ENCODE assay signal across 16 mouse cellular contexts in genomic region chr4:128227377-128228316, GRCm38 (mm10). TPM values are rescaled to one million over a fixed set of nuclear protein-coding genes. Genes with fewer than 3 reads are reported as not detected.
DNase-seq lines count a peak whose midpoint lies in the region; ATAC-seq and TF ChIP-seq lines count a peak whose summit lies in the region.
"Had no signal": no experiment of that assay in that cellular context is flagged by ENCODE, and none has a peak within 500 bp of the region (broad histone marks: within the 10 kb centered on the region; RNA-seq: fewer than 3 reads in every experiment).

No protein-coding gene starts in this region.

- TF ChIP-seq POLR2A in heart, adult 2 months (IDR thresholded peaks at IDR 0.05; ENCODE audit: insufficient read depth, low read depth, low read length): no peak

- 35% methylated on average over 13 of the region's 13 CpGs for WGBS in forebrain, embryonic 14.5 days
- WGBS in forebrain, embryonic 15.5 days: 33% methylated on average over 13 of the region's 13 CpGs
- 24% methylated on average over 13 of the region's 13 CpGs for WGBS in hindbrain, embryonic 15.5 days
- WGBS in neural tube, embryonic 14.5 days: 36% methylated on average over 13 of the region's 13 CpGs
- WGBS in heart, adult 2 months: 43% methylated on average over 13 of the region's 13 CpGs

- H3K9me3 ChIP-seq in forebrain, embryonic 14.5 days (replicated peaks; ENCODE audit: control insufficient read depth, low read length): no peaks in the 10 kb centered on the region
- no peaks in the 10 kb centered on the region for H3K9me3 ChIP-seq in forebrain, embryonic 15.5 days
- H3K9me3 ChIP-seq in hindbrain, embryonic 15.5 days: no peaks in the 10 kb centered on the region
- no peaks in the 10 kb centered on the region for H3K9me3 ChIP-seq in neural tube, embryonic 14.5 days (ENCODE audit: control insufficient read depth, low read length)
- H3K9me3 ChIP-seq: liver, embryonic 12.5 days had no signal

- no peaks in the 10 kb centered on the region for H3K27me3 ChIP-seq in forebrain, embryonic 14.5 days (replicated peaks; ENCODE audit: control insufficient read depth, insufficient read depth, low read length)
- no peaks in the 10 kb centered on the region for H3K27me3 ChIP-seq in forebrain, embryonic 15.5 days
- no peaks in the 10 kb centered on the region for H3K27me3 ChIP-seq in hindbrain, embryonic 15.5 days
- H3K27me3 ChIP-seq in neural tube, embryonic 14.5 days (ENCODE audit: control insufficient read depth, insufficient read depth, low read length): no peaks in the 10 kb centered on the region
- H3K27me3 ChIP-seq in heart, adult 2 months (ENCODE audit: control insufficient read depth, insufficient read depth, low read length): no peaks in the 10 kb centered on the region
- H3K27me3 ChIP-seq: liver, embryonic 12.5 days had no signal

- no peak overlapping the region for H3K27ac ChIP-seq in forebrain, embryonic 14.5 days (ENCODE audit: low read depth, low read length)
- no peak overlapping the region for H3K27ac ChIP-seq in forebrain, embryonic 15.5 days (replicated peaks)
- peak overlapping the region; percentile 47 for H3K27ac ChIP-seq in hindbrain, embryonic 15.5 days (replicated peaks)
- peak overlapping the region; percentile 10; the same call in 1 of the 2 replicates for H3K27ac ChIP-seq in neural tube, embryonic 14.5 days (ENCODE audit: low read depth, low read length)
- H3K27ac ChIP-seq in heart, adult 2 months: no peak overlapping the region
- H3K27ac ChIP-seq: liver, embryonic 12.5 days; macrophage had no signal

- H3K4me2 ChIP-seq in forebrain, embryonic 14.5 days (ENCODE audit: low read length): no peak overlapping the region
- H3K4me2 ChIP-seq in forebrain, embryonic 15.5 days (replicated peaks): no peak overlapping the region
- no peak overlapping the region for H3K4me2 ChIP-seq in hindbrain, embryonic 15.5 days
- no peak overlapping the region for H3K4me2 ChIP-seq in neural tube, embryonic 14.5 days (ENCODE audit: low read depth, low read length)
- H3K4me2 ChIP-seq: liver, embryonic 12.5 days had no signal

- no peak overlapping the region for H3K9ac ChIP-seq in forebrain, embryonic 14.5 days (ENCODE audit: low read length)
- H3K9ac ChIP-seq in forebrain, embryonic 15.5 days (replicated peaks): no peak overlapping the region
- no peak overlapping the region for H3K9ac ChIP-seq in hindbrain, embryonic 15.5 days
- no peak overlapping the region for H3K9ac ChIP-seq in neural tube, embryonic 14.5 days (replicated peaks; ENCODE audit: low read depth, low read length)
- no peak overlapping the region for H3K9ac ChIP-seq in heart, adult 2 months (ENCODE audit: low read depth, low read length)
- H3K9ac ChIP-seq: liver, embryonic 12.5 days had no signal

- no peak for DNase-seq in forebrain, embryonic 14.5 days (ENCODE audit: low spot score)
- DNase-seq in kidney, postnatal 14 days: peak; percentile 6
- DNase-seq in heart, adult 2 months: no peak
- no peak for DNase-seq in right cerebral cortex, postnatal 4 days
- no peak for DNase-seq in gastrocnemius, postnatal 14 days
- DNase-seq: cerebellum, postnatal 14 days; heart, adult 18-20 months; heart, postnatal 4 days had no signal

- H3K4me3 ChIP-seq in forebrain, embryonic 14.5 days (ENCODE audit: low read depth, low read length): no peak overlapping the region
- H3K4me3 ChIP-seq in forebrain, embryonic 15.5 days: no peak overlapping the region
- no peak overlapping the region for H3K4me3 ChIP-seq in hindbrain, embryonic 15.5 days
- no peak overlapping the region for H3K4me3 ChIP-seq in neural tube, embryonic 14.5 days (ENCODE audit: low read depth, low read length)
- H3K4me3 ChIP-seq in heart, adult 2 months: no peak overlapping the region
- H3K4me3 ChIP-seq: liver, embryonic 12.5 days had no signal

- peaks cover 6% of the 10 kb centered on the region; the same call in 1 of the 2 replicates for H3K4me1 ChIP-seq in forebrain, embryonic 14.5 days (ENCODE audit: control insufficient read depth, insufficient read depth, low read length)
- peaks cover 11% of the 10 kb centered on the region for H3K4me1 ChIP-seq in forebrain, embryonic 15.5 days
- H3K4me1 ChIP-seq in hindbrain, embryonic 15.5 days (replicated peaks): peaks cover 21% of the 10 kb centered on the region
- peaks cover 6% of the 10 kb centered on the region; the same call in 1 of the 2 replicates for H3K4me1 ChIP-seq in neural tube, embryonic 14.5 days (ENCODE audit: control insufficient read depth, insufficient read depth, low read length)
- no peaks in the 10 kb centered on the region for H3K4me1 ChIP-seq in heart, adult 2 months (ENCODE audit: control insufficient read depth, insufficient read depth, low read length)
- H3K4me1 ChIP-seq: liver, embryonic 12.5 days had no signal

- H3K79me2 ChIP-seq in heart, adult 2 months (replicated peaks; ENCODE audit: control insufficient read depth, insufficient read depth, low read length): no peaks in the 10 kb centered on the region

- intact Hi-C loops in heart, adult 2 months (cut with DNase I): no loop called here
- intact Hi-C loops in gastrocnemius, postnatal 14 days (cut with DNase I; ENCODE audit: low total_unique reads): no loop called here

- TF ChIP-seq EP300 in heart, adult 2 months (IDR thresholded peaks at IDR 0.05; ENCODE audit: insufficient read depth, low read depth, low read length): no peak

- H3K36me3 ChIP-seq in forebrain, embryonic 14.5 days (ENCODE audit: control insufficient read depth, insufficient read depth, low read length): no peaks in the 10 kb centered on the region
- H3K36me3 ChIP-seq in forebrain, embryonic 15.5 days: no peaks in the 10 kb centered on the region
- no peaks in the 10 kb centered on the region for H3K36me3 ChIP-seq in hindbrain, embryonic 15.5 days
- H3K36me3 ChIP-seq in neural tube, embryonic 14.5 days (ENCODE audit: control insufficient read depth, insufficient read depth, low read length): no peaks in the 10 kb centered on the region
- H3K36me3 ChIP-seq in heart, adult 2 months (ENCODE audit: control insufficient read depth, insufficient read depth, low read length): no peaks in the 10 kb centered on the region
- H3K36me3 ChIP-seq: liver, embryonic 12.5 days had no signal

- 0 out of 2 replicates have a peak, but pooled peaks have one; percentile 15 for ATAC-seq in forebrain, embryonic 14.5 days
- no peak for ATAC-seq in forebrain, embryonic 15.5 days (replicated peaks)
- ATAC-seq in hindbrain, embryonic 15.5 days (ENCODE audit: low FRiP score, low read depth): 0 out of 2 replicates have a peak, but pooled peaks have one; percentile 16
- ATAC-seq in neural tube, embryonic 14.5 days (ENCODE audit: low read depth): peak; percentile 31; the same call in 1 of the 2 replicates
- ATAC-seq: liver, embryonic 12.5 days had no signal

- TF ChIP-seq CTCF in heart, adult 2 months (IDR thresholded peaks at IDR 0.05): no peak

RNA-seq across cellular contexts. Expression of gene Hmgb4, which starts 33.1 kb away (rescaled TPM):
- not detected in 2 replicates for polyA plus RNA-seq in forebrain, embryonic 14.5 days (2014; fragmentation: Nextera tagmentation; extraction: Ambion mirVana)
- polyA plus RNA-seq in forebrain, embryonic 15.5 days (2015; fragmentation: Nextera tagmentation; extraction: Ambion mirVana): 0.26 TPM in 1 of 2 replicates, not detected in the other
- polyA plus RNA-seq in hindbrain, embryonic 15.5 days (2015; fragmentation: Nextera tagmentation; extraction: Ambion mirVana): 0.22 TPM in 1 of 2 replicates, not detected in the other
- polyA plus RNA-seq in neural tube, embryonic 14.5 days (2014; fragmentation: Nextera tagmentation; extraction: Ambion mirVana): not detected in 2 replicates
- total RNA-seq in heart, adult 2 months (2021): not detected
- 0.25 TPM in 1 of 2 replicates, not detected in the other for polyA plus RNA-seq in heart, adult 2 months (2012; rRNA removed)
- not detected for total RNA-seq in gastrocnemius, postnatal 14 days (2021)
- total RNA-seq: ES-E14; heart, adult 18-20 months; heart, postnatal 4 days; layer of hippocampus, postnatal 25 days had no signal
- polyA plus RNA-seq: liver, embryonic 12.5 days; macrophage; neural tube, embryonic 11.5 days had no signal

Comparison
In these comparisons a context has a peak if more than half of its experiments do, and no peak if none do; other contexts are left out.
1. H3K27ac ChIP-seq: peak in hindbrain, embryonic 15.5 days (single experiment) and neural tube, embryonic 14.5 days (single experiment); none in forebrain, embryonic 14.5 days (single experiment), forebrain, embryonic 15.5 days (single experiment) and heart, adult 2 months (single experiment).